Mouse (Mus musculus): ENCODE results near the gene Fyttd1.
"Not testable (repeated sequence)": the region's sequence is repeated elsewhere in the genome, so short reads cannot be mapped to it uniquely, and the experiment has no call there.

Gene Fyttd1

GRCm38 (mm10) chr16:32878972-32879926 is 1.9 kb downstream of the Fyttd1 start:
- in situ Hi-C loops (cut with MboI) = no loop called here

GRCm38 (mm10) chr16:32881538-32881937 is 4.2 kb downstream of the Fyttd1 start:
- in situ Hi-C loops (cut with MboI) = no loop called here

GRCm38 (mm10) chr16:32887996-32888395 is 10.7 kb downstream of the Fyttd1 start:
- in situ Hi-C loops (cut with MboI) = no loop called here

GRCm38 (mm10) chr16:32889881-32890280 is 12.6 kb downstream of the Fyttd1 start:
- in situ Hi-C loops (cut with MboI) = no loop called here

- in situ Hi-C loops (cut with MboI) = no loop called here
Measured at GRCm38 (mm10) chr16:32896126-32896525, 18.8 kb downstream of the Fyttd1 start.

- in situ Hi-C loops (cut with MboI) = no loop called here
Measured at GRCm38 (mm10) chr16:32901360-32902050, 24.2 kb downstream of the Fyttd1 start.

- in situ Hi-C loops (cut with MboI) = no loop called here
Measured at GRCm38 (mm10) chr16:32902051-32902428, 24.7 kb downstream of the Fyttd1 start.

- in situ Hi-C loops (cut with MboI) = no loop called here
Measured at GRCm38 (mm10) chr16:32906186-32906585, 28.9 kb downstream of the Fyttd1 start.

GRCm38 (mm10) chr16:32906727-32907126 is 29.4 kb downstream of the Fyttd1 start:
- in situ Hi-C loops (cut with MboI) = no loop called here

GRCm38 (mm10) chr16:32913212-32913611 is 35.9 kb downstream of the Fyttd1 start:
- in situ Hi-C loops (cut with MboI) = no loop called here

- in situ Hi-C loops (cut with MboI) = no loop called here
Measured at GRCm38 (mm10) chr16:32913937-32914881, 36.9 kb downstream of the Fyttd1 start, which contains the start of gene Lrch3. Gene Lrch3 (plus strand): TSS chr16:32914100.

GRCm38 (mm10) chr16:32915292-32916068 is 38.2 kb downstream of the Fyttd1 start:
- in situ Hi-C loops (cut with MboI) = no loop called here

GRCm38 (mm10) chr16:32926629-32927028 is 49.3 kb downstream of the Fyttd1 start:
- in situ Hi-C loops (cut with MboI) = not testable (repeated sequence)

- in situ Hi-C loops (cut with MboI) = no loop called here
Measured at GRCm38 (mm10) chr16:32927044-32927443, 49.7 kb downstream of the Fyttd1 start.

GRCm38 (mm10) chr16:32929918-32930317 is 52.6 kb downstream of the Fyttd1 start:
- in situ Hi-C loops (cut with MboI) = no loop called here

- in situ Hi-C loops (cut with MboI) = no loop called here
Measured at GRCm38 (mm10) chr16:32934470-32934869, 57.2 kb downstream of the Fyttd1 start.

- in situ Hi-C loops (cut with MboI) = no loop called here
Measured at GRCm38 (mm10) chr16:32935088-32935487, 57.8 kb downstream of the Fyttd1 start.

- in situ Hi-C loops (cut with MboI) = no loop called here
Measured at GRCm38 (mm10) chr16:32937358-32937757, 60.1 kb downstream of the Fyttd1 start.

- in situ Hi-C loops (cut with MboI) = not testable (repeated sequence)
Measured at GRCm38 (mm10) chr16:32939301-32939700, 62.0 kb downstream of the Fyttd1 start.

- in situ Hi-C loops (cut with MboI) = not testable (repeated sequence)
Measured at GRCm38 (mm10) chr16:32939716-32940115, 62.4 kb downstream of the Fyttd1 start.

GRCm38 (mm10) chr16:32941226-32941625 is 63.9 kb downstream of the Fyttd1 start:
- in situ Hi-C loops (cut with MboI) = not testable (repeated sequence)
